Mouse (Mus musculus): ENCODE data around the gene Chadl. TPM values are rescaled to one million over a fixed set of nuclear protein-coding genes. Genes with fewer than 3 reads are reported as not detected.
"Not testable (repeated sequence)": the region's sequence is repeated elsewhere in the genome, so short reads cannot be mapped to it uniquely, and the experiment has no call there.

Gene Chadl
- polyA plus RNA-seq, 1 experiment from 2014 or later = 6.4 TPM

DNA sequence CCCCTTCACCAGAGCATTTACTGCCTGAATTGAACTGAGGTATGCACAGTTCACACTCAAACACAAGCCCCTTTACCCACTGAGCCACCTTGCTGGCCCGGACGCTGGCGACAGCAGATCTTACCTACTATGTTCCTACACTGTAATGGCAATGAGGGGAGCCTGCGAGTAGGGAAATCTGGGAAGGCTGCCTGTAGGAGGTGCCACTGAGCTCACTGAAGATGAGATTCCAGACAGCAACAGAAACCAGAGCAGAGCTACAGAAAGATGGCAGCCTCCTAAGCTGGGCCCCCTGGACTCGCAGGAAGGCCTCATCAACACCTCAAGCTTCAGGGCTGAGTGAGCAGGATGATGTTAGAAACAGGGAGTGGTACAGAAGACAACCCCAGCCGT is 22.0 kb upstream of the Chadl start:
- Histone ChIP-seq H3K9ac (no peak overlapping the region), H3K27ac (no peak overlapping the region), H3K4me1 (0 out of 2 replicates have a peak, but pooled peaks cover 9% of the 10 kb centered on the region), H3K4me3 (no peak overlapping the region), H3K27me3 (replicated peaks) (no peaks in the 10 kb centered on the region), H3K9me3 (no peaks in the 10 kb centered on the region), H3K36me3 (peaks cover 94% of the 10 kb centered on the region), H3K4me2 (replicated peaks) (no peak overlapping the region)
- 94% methylated on average over 6 of the region's 6 CpGs for WGBS
- no peak for ATAC-seq (ENCODE audit: low FRiP score, low read depth)

DNA sequence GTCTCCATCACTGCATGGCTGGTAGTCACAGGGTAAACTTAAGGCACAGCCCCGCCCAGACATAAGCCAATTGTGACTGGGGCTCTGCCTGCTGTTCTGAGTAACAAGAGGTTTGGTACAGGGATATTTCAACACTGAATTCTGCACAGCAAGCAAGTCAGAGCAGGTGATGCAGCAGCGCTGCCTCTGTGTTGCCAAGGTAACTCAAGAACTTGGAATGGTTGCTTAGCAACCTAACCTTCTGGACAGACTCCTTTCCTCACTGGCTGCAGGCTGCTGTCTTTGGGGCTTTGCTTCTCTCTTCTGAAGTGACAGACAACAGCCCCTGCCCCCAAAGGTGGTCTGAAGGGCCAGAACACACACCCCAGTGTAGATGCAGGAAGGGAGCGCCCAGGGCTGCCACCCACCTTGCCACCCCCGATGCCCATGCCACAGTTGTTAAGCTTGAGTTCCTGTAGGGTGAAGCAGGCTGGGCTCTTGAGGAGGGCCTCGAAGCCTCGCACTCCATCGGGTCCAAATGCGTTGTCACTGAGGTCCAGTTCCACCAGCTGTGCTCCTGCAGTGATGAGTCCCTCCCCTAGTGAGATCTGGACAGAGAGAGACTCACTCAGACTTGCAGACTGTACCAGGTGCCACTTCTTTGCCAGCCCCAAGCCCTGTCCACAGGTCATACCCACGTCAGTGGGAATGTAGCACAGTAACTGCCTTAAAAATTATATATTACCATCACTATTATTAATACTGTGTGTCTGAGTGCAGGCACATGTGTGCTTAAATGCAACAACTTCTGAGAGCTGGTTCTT is 21.4 kb upstream of the Chadl start:
- Histone ChIP-seq H3K4me2 (replicated peaks) (no peak overlapping the region), H3K4me3 (no peak overlapping the region), H3K9me3 (no peaks in the 10 kb centered on the region), H3K27me3 (replicated peaks) (no peaks in the 10 kb centered on the region), H3K27ac (no peak overlapping the region), H3K9ac (no peak overlapping the region), H3K36me3 (peaks cover 94% of the 10 kb centered on the region), H3K4me1 (0 out of 2 replicates have a peak, but pooled peaks cover 9% of the 10 kb centered on the region)
- no peak for ATAC-seq (ENCODE audit: low FRiP score, low read depth)
- 89% methylated on average over 9 of the region's 9 CpGs for WGBS

- no peaks in the 10 kb centered on the region for H3K27me3 ChIP-seq (replicated peaks)
- no peak overlapping the region for H3K4me2 ChIP-seq (replicated peaks)
- no peak overlapping the region for H3K9ac ChIP-seq
- 89% methylated on average over 6 of the region's 6 CpGs for WGBS
- H3K4me1 ChIP-seq = 0 out of 2 replicates have a peak, but pooled peaks cover 5% of the 10 kb centered on the region
- no peaks in the 10 kb centered on the region for H3K9me3 ChIP-seq
- no peak for ATAC-seq (ENCODE audit: low FRiP score, low read depth)
- peaks cover 91% of the 10 kb centered on the region for H3K36me3 ChIP-seq
- no peak overlapping the region for H3K27ac ChIP-seq
- H3K4me3 ChIP-seq = no peak overlapping the region
These were observed 16.7 kb upstream of the Chadl start for GRCm38 (mm10) chr15:81713742-81714141.

DNA sequence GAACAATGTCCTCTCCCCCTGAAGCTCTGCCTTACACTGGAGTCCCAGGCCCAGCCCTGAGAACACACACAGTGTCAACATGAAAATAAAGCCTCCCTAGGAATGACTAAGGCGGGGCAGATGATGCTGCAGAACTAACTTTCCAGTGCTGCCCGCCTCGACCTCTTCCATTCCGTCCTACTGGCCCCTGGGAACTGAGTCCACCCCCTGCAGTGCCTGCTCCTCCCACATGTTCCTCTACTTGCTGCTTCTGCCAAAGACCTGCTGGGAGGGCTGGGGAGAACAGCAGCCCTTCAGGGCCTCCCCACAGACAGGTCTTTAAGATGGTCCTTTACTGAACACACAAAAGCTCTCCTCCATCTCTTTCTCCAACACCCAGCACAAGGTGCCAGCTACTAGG is 13.7 kb upstream of the Chadl start:
- no peak overlapping the region for H3K27ac ChIP-seq
- peaks cover 85% of the 10 kb centered on the region for H3K36me3 ChIP-seq
- H3K9ac ChIP-seq = no peak overlapping the region
- H3K4me2 ChIP-seq (replicated peaks) = no peak overlapping the region
- no peak overlapping the region for H3K4me3 ChIP-seq
- no peaks in the 10 kb centered on the region for H3K9me3 ChIP-seq
- ATAC-seq (ENCODE audit: low FRiP score, low read depth) = no peak
- no peaks in the 10 kb centered on the region for H3K4me1 ChIP-seq
- WGBS = 69% methylated on average over 4 of the region's 4 CpGs
- H3K27me3 ChIP-seq (replicated peaks) = no peaks in the 10 kb centered on the region

DNA sequence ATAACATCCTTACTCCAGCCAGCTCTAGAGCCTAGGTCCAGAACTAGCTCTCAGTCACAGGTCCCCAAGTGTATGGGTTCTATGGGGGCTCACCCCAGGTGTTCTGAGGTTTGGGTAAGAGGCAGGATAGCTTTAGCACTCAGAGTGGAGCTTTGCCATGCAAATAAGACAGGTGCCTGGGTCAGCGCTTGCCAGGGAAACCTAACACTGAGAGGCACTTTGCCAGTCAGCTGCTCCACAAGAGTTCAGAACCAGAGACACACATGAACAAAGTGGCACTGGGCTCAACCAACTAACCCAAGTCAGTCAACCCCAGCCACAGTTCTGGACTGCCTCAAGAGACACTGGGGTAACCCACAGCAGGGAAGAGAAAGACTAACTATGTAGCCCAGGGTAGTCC is 12.6 kb upstream of the Chadl start:
- Histone ChIP-seq H3K4me3 (no peak overlapping the region), H3K36me3 (peaks cover 86% of the 10 kb centered on the region), H3K9ac (no peak overlapping the region), H3K4me1 (no peaks in the 10 kb centered on the region), H3K27ac (no peak overlapping the region), H3K27me3 (replicated peaks) (no peaks in the 10 kb centered on the region), H3K9me3 (no peaks in the 10 kb centered on the region), H3K4me2 (replicated peaks) (no peak overlapping the region)
- ATAC-seq (ENCODE audit: low FRiP score, low read depth) = no peak
- WGBS = 90% methylated on average over 1 of the region's 1 CpGs

DNA sequence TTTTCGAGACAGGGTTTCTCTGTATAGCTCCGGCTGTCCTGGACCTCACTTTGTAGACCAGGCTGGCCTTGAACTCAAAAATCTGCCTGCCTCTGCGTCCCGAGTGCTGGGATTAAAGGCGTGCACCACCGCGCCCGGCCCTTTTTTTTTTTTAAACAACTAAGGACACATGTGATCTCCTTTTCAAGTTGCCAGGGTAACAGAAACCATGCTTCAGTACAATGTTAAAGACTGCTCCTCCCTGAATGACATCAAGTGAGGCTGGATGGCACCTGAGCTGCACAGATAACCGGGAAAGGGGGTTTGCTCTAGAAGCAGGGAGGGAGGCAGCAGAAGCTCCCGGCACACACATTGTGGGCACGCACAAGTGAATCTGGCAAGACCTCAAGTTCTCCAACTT is 11.9 kb upstream of the Chadl start:
- Histone ChIP-seq H3K4me1 (no peaks in the 10 kb centered on the region), H3K9me3 (no peaks in the 10 kb centered on the region), H3K4me3 (no peak overlapping the region), H3K27me3 (replicated peaks) (no peaks in the 10 kb centered on the region), H3K4me2 (replicated peaks) (no peak overlapping the region), H3K9ac (no peak overlapping the region), H3K27ac (no peak overlapping the region), H3K36me3 (peaks cover 91% of the 10 kb centered on the region)
- 90% methylated on average over 11 of the region's 11 CpGs for WGBS
- no peak for ATAC-seq (ENCODE audit: low FRiP score, low read depth)

- no peak for ATAC-seq (ENCODE audit: low FRiP score, low read depth)
- WGBS = 82% methylated on average over 3 of the region's 3 CpGs
- H3K27me3 ChIP-seq (replicated peaks) = no peaks in the 10 kb centered on the region
- no peak overlapping the region for H3K9ac ChIP-seq
- H3K4me1 ChIP-seq = no peaks in the 10 kb centered on the region
- peaks cover 58% of the 10 kb centered on the region for H3K36me3 ChIP-seq
- H3K9me3 ChIP-seq = no peaks in the 10 kb centered on the region
- no peak overlapping the region for H3K27ac ChIP-seq
- H3K4me3 ChIP-seq = no peak overlapping the region
- H3K4me2 ChIP-seq (replicated peaks) = no peak overlapping the region
These were observed 6.0 kb upstream of the Chadl start for GRCm38 (mm10) chr15:81703094-81703489.

- WGBS = 88% methylated on average over 13 of the region's 13 CpGs
- Histone ChIP-seq H3K27ac (no peak overlapping the region), H3K4me3 (no peak overlapping the region), H3K4me2 (replicated peaks) (no peak overlapping the region), H3K4me1 (0 out of 2 replicates have a peak, but pooled peaks cover under 1% of the 10 kb centered on the region), H3K36me3 (peaks cover 53% of the 10 kb centered on the region), H3K27me3 (replicated peaks) (no peaks in the 10 kb centered on the region), H3K9me3 (no peaks in the 10 kb centered on the region), H3K9ac (no peak overlapping the region)
- ATAC-seq (ENCODE audit: low FRiP score, low read depth) = no peak
These were observed 5.4 kb upstream of the Chadl start for GRCm38 (mm10) chr15:81702306-81703093.

- not testable (repeated sequence) for H3K9me3 ChIP-seq; ATAC-seq (ENCODE audit: low FRiP score, low read depth); H3K4me3 ChIP-seq; H3K27ac ChIP-seq; H3K4me1 ChIP-seq; H3K9ac ChIP-seq; H3K27me3 ChIP-seq (replicated peaks); H3K4me2 ChIP-seq (replicated peaks)
- peaks cover 45% of the 10 kb centered on the region for H3K36me3 ChIP-seq
- WGBS = 76% methylated on average over 4 of the region's 4 CpGs
These were observed 4.3 kb upstream of the Chadl start for GRCm38 (mm10) chr15:81701350-81701749.

GRCm38 (mm10) chr15:81700601-81701000 is 3.5 kb upstream of the Chadl start:
- Histone ChIP-seq H3K27me3 (replicated peaks) (peaks cover 12% of the 10 kb centered on the region), H3K4me1 (0 out of 2 replicates have a peak, but pooled peaks cover 7% of the 10 kb centered on the region), H3K36me3 (peaks cover 38% of the 10 kb centered on the region), H3K4me2 (replicated peaks) (no peak overlapping the region), H3K9ac (no peak overlapping the region), H3K9me3 (no peaks in the 10 kb centered on the region), H3K4me3 (no peak overlapping the region), H3K27ac (no peak overlapping the region)
- 82% methylated on average over 8 of the region's 8 CpGs for WGBS
- ATAC-seq (ENCODE audit: low FRiP score, low read depth) = no peak

GRCm38 (mm10) chr15:81700161-81700560 is 3.1 kb upstream of the Chadl start:
- 69% methylated on average over 2 of the region's 2 CpGs for WGBS
- no peak overlapping the region for H3K9ac ChIP-seq
- peaks cover 33% of the 10 kb centered on the region for H3K36me3 ChIP-seq
- no peaks in the 10 kb centered on the region for H3K9me3 ChIP-seq
- H3K4me3 ChIP-seq = no peak overlapping the region
- 0 out of 2 replicates have a peak, but pooled peaks cover 7% of the 10 kb centered on the region for H3K4me1 ChIP-seq
- peaks cover 17% of the 10 kb centered on the region for H3K27me3 ChIP-seq (replicated peaks)
- H3K27ac ChIP-seq = no peak overlapping the region
- no peak for ATAC-seq (ENCODE audit: low FRiP score, low read depth)
- no peak overlapping the region for H3K4me2 ChIP-seq (replicated peaks)

GRCm38 (mm10) chr15:81698532-81698931 is 1.4 kb upstream of the Chadl start:
- no peak overlapping the region for H3K27ac ChIP-seq
- WGBS = 72% methylated on average over 2 of the region's 2 CpGs
- no peak overlapping the region for H3K9ac ChIP-seq
- H3K9me3 ChIP-seq = no peaks in the 10 kb centered on the region
- no peak overlapping the region for H3K4me2 ChIP-seq (replicated peaks)
- H3K4me3 ChIP-seq = no peak overlapping the region
- ATAC-seq (ENCODE audit: low FRiP score, low read depth) = no peak
- peaks cover 22% of the 10 kb centered on the region for H3K4me1 ChIP-seq
- H3K36me3 ChIP-seq = peaks cover 17% of the 10 kb centered on the region
- H3K27me3 ChIP-seq (replicated peaks) = peaks cover 33% of the 10 kb centered on the region

Data from neural tube, embryonic 12.5 days (tissue).